Mouse (Mus musculus): ENCODE data around the gene Papolb. TPM values are rescaled to one million over a fixed set of nuclear protein-coding genes. Genes with fewer than 3 reads are reported as not detected.

Papolb gene
- polyA plus RNA-seq, 1 experiment from 2014 or later = 0.06 TPM

DNA sequence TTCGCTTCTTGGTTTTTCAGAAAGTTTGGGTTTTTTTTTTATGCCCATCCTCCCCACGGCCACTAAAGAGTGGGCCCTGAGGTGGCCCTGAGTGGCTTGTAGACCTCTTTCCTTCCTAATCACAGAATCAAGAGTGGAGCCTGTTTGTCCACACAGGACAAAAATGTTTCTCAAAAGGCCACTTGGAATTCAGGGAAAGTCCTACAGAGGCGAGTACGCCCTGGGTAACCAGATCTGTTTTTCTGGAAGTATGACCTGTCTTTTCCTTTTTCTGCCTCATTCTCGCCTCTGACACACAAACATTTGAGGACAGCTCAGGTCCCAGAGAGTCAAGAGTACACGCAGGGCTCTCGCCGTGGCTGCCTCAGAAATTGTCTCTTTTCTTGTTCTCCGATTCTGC, 19.6 kb upstream of the Papolb start:
- Histone ChIP-seq H3K4me1 (peaks cover 14% of the 10 kb centered on the region), H3K36me3 (no peaks in the 10 kb centered on the region), H3K4me3 (replicated peaks) (no peak overlapping the region), H3K4me2 (no peak overlapping the region), H3K9ac (no peak overlapping the region), H3K27me3 (replicated peaks) (peaks cover 6% of the 10 kb centered on the region; the same call in 1 of the 2 replicates), H3K27ac (no peak overlapping the region), H3K9me3 (no peaks in the 10 kb centered on the region)
- 61% methylated on average over 9 of the region's 9 CpGs for WGBS
- ATAC-seq (ENCODE audit: insufficient read depth, low FRiP score, low read depth) = no peak

DNA sequence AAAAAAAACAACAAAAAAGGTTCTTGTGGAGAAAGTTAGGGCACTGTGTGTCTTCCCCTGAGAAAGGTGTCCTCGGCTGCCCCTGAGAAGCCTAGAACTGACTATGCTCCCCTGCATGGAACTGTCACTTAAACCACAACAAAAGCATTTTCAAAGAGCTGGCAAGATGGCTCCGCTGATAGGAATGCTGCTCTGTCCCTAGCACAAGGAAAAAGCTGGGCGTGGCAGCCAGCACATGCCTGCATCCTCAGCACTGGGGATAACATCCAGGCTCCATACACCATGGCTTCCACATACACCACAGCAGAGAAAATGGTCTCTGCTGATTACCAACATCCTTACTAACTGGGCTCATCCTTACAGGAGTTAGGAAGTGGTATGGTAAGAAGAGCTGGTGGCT, 17.2 kb upstream of the Papolb start:
- Histone ChIP-seq H3K4me1 (peaks cover 14% of the 10 kb centered on the region), H3K9ac (no peak overlapping the region), H3K27me3 (replicated peaks) (peaks cover 6% of the 10 kb centered on the region; the same call in 1 of the 2 replicates), H3K4me2 (no peak overlapping the region), H3K36me3 (no peaks in the 10 kb centered on the region), H3K9me3 (no peaks in the 10 kb centered on the region), H3K27ac (no peak overlapping the region), H3K4me3 (replicated peaks) (no peak overlapping the region)
- 80% methylated on average over 3 of the region's 3 CpGs for WGBS
- no peak for ATAC-seq (ENCODE audit: insufficient read depth, low FRiP score, low read depth)

DNA sequence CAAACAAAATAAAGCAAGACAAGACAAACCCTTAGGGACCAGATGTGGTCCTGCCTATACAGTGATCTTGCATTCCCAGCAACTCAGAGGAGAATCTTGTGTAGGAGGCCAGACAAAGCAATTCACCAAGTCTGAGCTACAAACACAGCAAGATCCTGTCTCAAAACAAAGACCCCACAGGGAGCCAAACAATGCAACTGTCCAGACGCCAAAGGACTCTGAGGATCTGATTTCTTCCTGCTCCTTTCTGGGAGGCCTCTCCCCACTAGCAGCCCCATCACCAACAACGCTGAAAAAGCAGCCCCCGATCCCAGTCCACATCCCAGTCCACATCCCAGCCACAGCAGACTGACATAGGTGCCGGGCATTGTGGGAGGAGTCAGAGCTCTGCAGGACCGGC, 16.5 kb upstream of the Papolb start:
- H3K4me3 ChIP-seq (replicated peaks) = no peak overlapping the region
- H3K4me2 ChIP-seq = no peak overlapping the region
- no peaks in the 10 kb centered on the region for H3K9me3 ChIP-seq
- no peak overlapping the region for H3K9ac ChIP-seq
- no peak overlapping the region for H3K27ac ChIP-seq
- WGBS = 29% methylated on average over 5 of the region's 5 CpGs
- H3K36me3 ChIP-seq = no peaks in the 10 kb centered on the region
- H3K27me3 ChIP-seq (replicated peaks) = peaks cover 6% of the 10 kb centered on the region; the same call in 1 of the 2 replicates
- ATAC-seq (ENCODE audit: insufficient read depth, low FRiP score, low read depth) = no peak
- H3K4me1 ChIP-seq = peaks cover 14% of the 10 kb centered on the region

DNA sequence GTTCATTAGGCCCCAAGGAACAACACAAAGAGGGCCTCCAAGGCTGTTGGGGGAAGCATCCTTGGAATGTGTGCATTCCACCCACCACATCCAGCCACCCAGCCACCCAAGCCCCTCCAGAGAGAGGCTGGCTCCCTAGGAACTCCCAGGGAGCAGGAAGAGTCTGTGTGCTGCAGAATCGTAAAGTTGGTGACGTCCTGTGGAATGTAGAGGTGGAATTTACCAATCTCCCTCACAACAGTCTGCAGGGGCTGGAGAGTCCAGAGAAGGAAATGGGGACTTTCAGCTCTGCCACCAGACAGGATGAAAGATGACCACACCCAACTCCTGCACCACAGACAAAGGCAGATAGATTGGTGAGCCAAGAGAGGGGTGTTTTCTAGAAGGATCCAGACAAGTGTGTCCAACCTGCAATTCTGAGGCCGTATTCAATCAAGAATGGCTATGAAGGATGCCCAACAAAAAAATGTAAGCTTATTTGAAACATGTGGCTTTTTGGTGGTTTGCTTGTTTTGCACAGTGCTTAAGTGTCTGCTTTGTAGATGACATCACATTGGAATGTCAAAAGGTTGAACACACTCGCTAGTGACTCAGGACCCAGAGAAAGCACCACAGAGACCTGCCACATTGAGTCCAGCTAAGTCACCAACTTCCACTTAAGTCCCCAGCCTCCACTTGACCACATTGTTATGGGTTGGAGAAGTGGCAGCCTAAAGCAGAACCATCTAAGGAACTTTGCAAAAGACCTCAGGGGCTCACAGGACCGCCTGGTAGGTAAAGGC, 15.3 kb upstream of the Papolb start:
- peaks cover under 1% of the 10 kb centered on the region; the same call in 1 of the 2 replicates for H3K27me3 ChIP-seq (replicated peaks)
- ATAC-seq (ENCODE audit: insufficient read depth, low FRiP score, low read depth) = no peak
- H3K9ac ChIP-seq = no peak overlapping the region
- WGBS = 58% methylated on average over 5 of the region's 5 CpGs
- H3K27ac ChIP-seq = no peak overlapping the region
- no peaks in the 10 kb centered on the region for H3K9me3 ChIP-seq
- H3K4me2 ChIP-seq = no peak overlapping the region
- no peaks in the 10 kb centered on the region for H3K36me3 ChIP-seq
- H3K4me3 ChIP-seq (replicated peaks) = no peak overlapping the region
- peaks cover 5% of the 10 kb centered on the region; the same call in 1 of the 2 replicates for H3K4me1 ChIP-seq

DNA sequence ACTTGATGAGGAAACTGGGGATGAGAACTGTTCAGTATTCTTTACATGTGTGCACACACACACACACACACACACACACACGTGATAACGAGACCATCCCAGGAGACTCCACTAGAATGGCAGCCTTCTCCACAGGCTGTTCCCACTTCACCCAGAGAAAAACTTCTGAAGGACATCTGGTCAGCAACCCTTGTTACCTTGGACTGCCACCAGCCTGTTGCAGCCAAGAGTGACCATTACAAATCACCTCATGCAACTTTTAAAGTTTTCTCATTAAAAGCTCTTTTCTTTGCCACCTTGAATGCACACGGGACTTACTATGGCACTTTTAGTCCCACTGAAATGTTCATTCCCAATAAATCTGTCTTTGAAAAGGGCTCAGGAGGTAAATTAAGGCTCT, 7.4 kb upstream of the Papolb start:
- H3K27me3 ChIP-seq (replicated peaks) = no peaks in the 10 kb centered on the region
- ATAC-seq (ENCODE audit: insufficient read depth, low FRiP score, low read depth) = no peak
- H3K4me1 ChIP-seq = no peaks in the 10 kb centered on the region
- WGBS = 83% methylated on average over 3 of the region's 3 CpGs
- H3K9me3 ChIP-seq = no peaks in the 10 kb centered on the region
- no peak overlapping the region for H3K9ac ChIP-seq
- no peaks in the 10 kb centered on the region for H3K36me3 ChIP-seq
- H3K27ac ChIP-seq = no peak overlapping the region
- H3K4me2 ChIP-seq = no peak overlapping the region
- H3K4me3 ChIP-seq (replicated peaks) = no peak overlapping the region

DNA sequence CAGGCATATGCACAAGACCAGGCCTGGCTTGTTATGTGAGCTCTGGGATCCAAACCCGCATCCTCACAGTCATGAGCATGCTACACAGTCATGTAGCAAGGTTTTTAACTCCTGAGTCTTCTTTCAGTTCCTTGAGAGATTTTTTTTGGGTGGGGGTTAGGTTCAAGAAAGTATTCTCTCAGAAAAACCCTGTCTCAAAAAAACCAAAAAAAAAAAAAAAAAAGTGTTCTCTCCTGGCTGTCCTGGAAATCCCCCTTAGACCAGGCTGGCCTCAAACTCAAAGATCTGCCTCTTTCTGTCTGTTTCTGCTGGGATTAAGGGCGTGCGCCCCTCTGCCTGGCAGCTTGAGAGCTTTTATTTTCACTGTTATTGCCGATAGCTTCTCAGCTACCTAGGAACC, 5.5 kb upstream of the Papolb start:
- Histone ChIP-seq H3K4me3 (replicated peaks) (no peak overlapping the region), H3K4me2 (no peak overlapping the region), H3K4me1 (no peaks in the 10 kb centered on the region), H3K9me3 (no peaks in the 10 kb centered on the region), H3K27me3 (replicated peaks) (peaks cover 2% of the 10 kb centered on the region; the same call in 1 of the 2 replicates), H3K36me3 (no peaks in the 10 kb centered on the region), H3K27ac (no peak overlapping the region), H3K9ac (no peak overlapping the region)
- 75% methylated on average over 4 of the region's 4 CpGs for WGBS
- no peak for ATAC-seq (ENCODE audit: insufficient read depth, low FRiP score, low read depth)

DNA sequence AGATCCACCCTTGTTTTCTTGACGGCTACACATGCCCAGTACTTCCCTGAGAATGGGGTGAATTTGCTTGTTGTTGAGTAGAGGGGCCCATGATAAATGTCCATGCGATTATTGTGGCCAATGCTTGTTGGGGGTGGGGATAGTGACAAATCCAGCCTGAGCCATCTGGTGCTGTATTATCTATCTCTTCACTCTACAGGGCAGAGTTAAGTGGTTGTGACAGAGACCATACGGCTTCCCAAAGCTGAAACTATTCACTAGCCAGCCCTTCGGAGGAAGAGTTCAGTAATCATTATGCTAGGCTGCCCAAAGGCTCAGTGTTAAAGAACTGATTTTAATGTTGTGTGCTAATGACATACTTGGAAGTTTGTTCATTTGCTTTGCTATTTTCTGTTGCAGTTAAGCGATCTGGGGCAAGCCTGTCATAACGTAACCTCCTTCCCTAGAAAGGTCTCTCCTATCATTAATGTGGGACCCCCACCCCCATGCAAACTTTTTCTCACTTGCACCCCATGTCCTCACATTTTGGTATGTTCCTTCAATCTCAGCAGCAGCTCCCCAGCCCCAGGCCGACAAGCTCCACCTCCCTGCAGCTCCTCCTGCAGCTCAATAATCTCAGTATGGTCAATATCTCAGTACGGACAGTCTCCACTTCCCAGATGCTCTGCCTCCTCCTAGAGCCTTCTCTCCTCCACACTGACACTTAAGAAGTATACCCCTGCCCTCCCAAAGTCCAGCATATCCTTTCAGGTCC, 5.0 kb downstream of the Papolb start:
- Histone ChIP-seq H3K9me3 (no peaks in the 10 kb centered on the region), H3K27ac (peak overlapping the region; percentile 35), H3K36me3 (no peaks in the 10 kb centered on the region), H3K4me2 (no peak overlapping the region), H3K27me3 (replicated peaks) (peaks cover 2% of the 10 kb centered on the region; the same call in 1 of the 2 replicates), H3K9ac (no peak overlapping the region), H3K4me1 (no peaks in the 10 kb centered on the region; the same call in 1 of the 2 replicates), H3K4me3 (replicated peaks) (no peak overlapping the region)
- WGBS = 55% methylated on average over 8 of the region's 8 CpGs
- ATAC-seq (ENCODE audit: insufficient read depth, low FRiP score, low read depth) = no peak

DNA sequence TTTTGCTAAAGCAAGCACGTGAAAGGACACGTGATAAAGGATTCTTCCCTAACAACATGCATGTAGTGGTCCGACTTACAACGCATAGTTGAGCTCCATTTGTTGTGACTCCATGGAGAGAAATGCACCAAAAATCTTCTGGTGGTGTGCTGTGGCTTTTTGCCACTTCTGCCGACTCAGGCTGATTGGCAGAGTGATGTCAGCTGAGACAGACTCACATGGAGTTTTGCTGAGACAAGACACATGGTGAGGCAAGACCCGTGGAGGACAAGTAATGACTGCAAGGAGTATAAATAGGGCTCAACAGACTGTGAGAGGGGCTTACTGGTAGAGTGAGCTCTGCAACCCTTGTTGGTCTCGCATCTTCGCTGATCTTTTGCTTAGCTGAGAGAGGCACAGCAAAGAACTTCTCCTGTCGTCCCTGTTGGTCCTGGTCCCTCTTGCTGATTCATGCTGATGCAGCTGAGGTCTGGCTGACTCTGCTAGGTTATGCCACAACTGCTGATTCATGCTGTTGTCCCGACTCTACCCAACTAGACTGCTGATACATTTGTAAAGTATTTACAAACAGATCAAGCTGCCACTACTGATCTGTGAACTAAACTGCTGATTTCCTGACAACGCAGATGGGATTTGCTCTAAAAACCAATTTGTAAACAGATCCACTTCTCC, 8.5 kb downstream of the Papolb start:
- no peaks in the 10 kb centered on the region for H3K9me3 ChIP-seq
- H3K4me3 ChIP-seq (replicated peaks) = no peak overlapping the region
- no peaks in the 10 kb centered on the region; the same call in 1 of the 2 replicates for H3K4me1 ChIP-seq
- H3K27me3 ChIP-seq (replicated peaks) = no peaks in the 10 kb centered on the region
- H3K4me2 ChIP-seq = no peak overlapping the region
- ATAC-seq (ENCODE audit: insufficient read depth, low FRiP score, low read depth) = no peak
- WGBS = 78% methylated on average over 11 of the region's 11 CpGs
- no peak overlapping the region for H3K27ac ChIP-seq
- H3K9ac ChIP-seq = no peak overlapping the region
- H3K36me3 ChIP-seq = no peaks in the 10 kb centered on the region

DNA sequence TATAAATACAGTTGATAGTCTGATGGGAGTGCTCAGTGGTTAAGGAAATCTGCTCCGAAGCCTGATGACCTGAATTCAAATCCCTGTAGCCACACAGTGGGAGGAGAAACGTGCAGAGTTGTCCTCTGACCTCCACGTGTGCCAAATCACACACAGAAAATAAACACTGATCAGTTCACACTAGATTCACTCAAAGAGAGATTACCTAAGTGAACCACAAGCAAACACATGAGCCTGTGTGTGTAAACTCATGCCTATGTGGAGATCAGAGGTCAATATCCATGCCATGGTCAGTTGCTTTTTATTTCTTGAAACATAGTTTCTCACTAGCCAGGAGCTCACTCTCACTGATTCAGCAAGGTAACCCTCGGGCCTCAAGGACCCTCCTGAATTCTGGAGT, 9.5 kb downstream of the Papolb start:
- Histone ChIP-seq H3K4me1 (no peaks in the 10 kb centered on the region; the same call in 1 of the 2 replicates), H3K27me3 (replicated peaks) (no peaks in the 10 kb centered on the region), H3K4me3 (replicated peaks) (no peak overlapping the region), H3K9me3 (no peaks in the 10 kb centered on the region), H3K27ac (no peak overlapping the region), H3K4me2 (no peak overlapping the region), H3K36me3 (no peaks in the 10 kb centered on the region), H3K9ac (no peak overlapping the region)
- WGBS = 61% methylated on average over 4 of the region's 4 CpGs
- no peak for ATAC-seq (ENCODE audit: insufficient read depth, low FRiP score, low read depth)

DNA sequence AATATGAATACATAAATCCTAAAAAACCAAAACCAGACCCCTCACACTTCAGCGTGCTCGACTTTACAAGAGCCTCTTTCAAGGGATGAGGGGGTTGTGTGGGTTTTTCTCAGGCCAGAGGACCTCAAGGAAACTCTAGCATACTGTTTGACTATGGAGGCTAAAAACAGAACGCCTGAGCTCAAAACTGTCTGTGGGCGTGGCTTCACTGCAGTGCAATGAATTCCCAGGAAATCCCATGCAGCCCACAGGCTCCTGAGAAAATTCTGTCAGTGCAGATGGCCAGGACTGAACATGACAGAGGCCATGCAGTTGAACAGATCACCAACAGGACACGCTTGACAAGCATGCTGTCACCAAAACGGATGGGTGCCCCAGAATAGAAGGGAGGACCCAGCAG, 10.9 kb downstream of the Papolb start:
- Histone ChIP-seq H3K9me3 (no peaks in the 10 kb centered on the region), H3K36me3 (no peaks in the 10 kb centered on the region), H3K4me2 (no peak overlapping the region), H3K4me1 (no peaks in the 10 kb centered on the region), H3K27ac (no peak overlapping the region), H3K4me3 (replicated peaks) (no peak overlapping the region), H3K27me3 (replicated peaks) (no peaks in the 10 kb centered on the region), H3K9ac (no peak overlapping the region)
- peak; percentile 18; the same call in 1 of the 2 replicates for ATAC-seq (ENCODE audit: insufficient read depth, low FRiP score, low read depth)
- 51% methylated on average over 6 of the region's 6 CpGs for whole genome bisulfite sequencing

DNA sequence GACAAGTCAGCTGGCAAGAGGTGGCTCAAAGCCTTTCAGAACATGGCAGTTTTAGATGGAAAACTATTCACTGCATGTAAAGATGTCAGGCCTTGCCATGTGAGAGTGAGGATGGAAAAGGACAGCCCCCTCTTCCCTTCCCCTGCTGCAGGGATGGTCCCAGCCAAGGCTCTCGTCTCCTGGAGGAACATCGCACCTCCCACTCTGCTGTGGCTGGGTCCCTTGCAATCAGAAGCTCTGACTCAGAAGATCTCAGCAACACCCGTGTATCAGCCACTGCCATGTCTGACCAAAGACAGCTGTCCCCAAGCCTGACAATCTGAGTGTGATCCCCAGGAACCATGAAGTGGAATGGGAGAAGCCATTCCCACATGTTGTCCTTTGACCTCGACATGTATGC, 17.8 kb downstream of the Papolb start:
- Histone ChIP-seq H3K36me3 (no peaks in the 10 kb centered on the region), H3K9me3 (no peaks in the 10 kb centered on the region), H3K27me3 (replicated peaks) (no peaks in the 10 kb centered on the region), H3K4me1 (0 out of 2 replicates have a peak, but pooled peaks cover 10% of the 10 kb centered on the region), H3K4me2 (no peak overlapping the region), H3K27ac (no peak overlapping the region), H3K9ac (no peak overlapping the region), H3K4me3 (replicated peaks) (no peak overlapping the region)
- no peak for ATAC-seq (ENCODE audit: insufficient read depth, low FRiP score, low read depth)
- 79% methylated on average over 4 of the region's 4 CpGs for WGBS

DNA sequence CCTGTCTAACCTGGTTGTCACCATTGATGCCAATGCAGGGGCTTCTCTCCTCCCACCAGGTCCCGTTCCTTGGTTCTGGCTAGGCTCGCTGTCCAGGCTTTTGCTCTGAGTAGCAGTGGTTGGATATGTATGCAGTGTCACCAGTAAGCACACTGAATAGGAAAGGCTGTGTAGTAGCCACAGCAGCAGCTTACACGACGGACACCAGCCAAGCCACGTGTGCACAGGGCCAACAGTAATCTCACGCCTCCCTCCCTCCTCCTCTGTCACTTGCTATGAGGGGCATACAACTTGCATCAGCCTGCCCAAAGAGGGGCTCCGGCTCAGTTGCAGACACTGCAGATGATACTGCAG, 19.8 kb downstream of the Papolb start:
- Histone ChIP-seq H3K4me2 (no peak overlapping the region), H3K9ac (no peak overlapping the region), H3K27ac (no peak overlapping the region), H3K36me3 (no peaks in the 10 kb centered on the region), H3K27me3 (replicated peaks) (no peaks in the 10 kb centered on the region), H3K9me3 (no peaks in the 10 kb centered on the region), H3K4me1 (0 out of 2 replicates have a peak, but pooled peaks cover 10% of the 10 kb centered on the region), H3K4me3 (replicated peaks) (no peak overlapping the region)
- ATAC-seq (ENCODE audit: insufficient read depth, low FRiP score, low read depth) = no peak
- WGBS = 67% methylated on average over 7 of the region's 7 CpGs
